Mouse (Mus musculus) adrenal gland, postnatal 14 days (tissue): Measurements from ENCODE around the gene Bbox1. TPM values are rescaled to one million over a fixed set of nuclear protein-coding genes. Genes with fewer than 3 reads are reported as not detected.
A peak's percentile ranks its signal among the peaks of the same experiment; 100 is the strongest.

Source experiments
- DNase-seq: peaks from one replicate; pipeline ENCODE4 v3.0.0; 2021; ENCODE audit warnings: mixed read lengths
- long read RNA-seq, 2 experiments: library from polyadenylated mRNA; stranded (forward); transcript quantifications; one replicate each; pipeline ENCODE4 v2.0.0; 2021
- total RNA-seq: library from RNA; stranded (reverse); gene quantifications from 2 replicates; pipeline ENCODE4 v1.2.3, GENCODE M21; 2021

The Bbox1 gene
- total RNA-seq: 0.30 and 8.9 TPM in 2 replicates
- long read RNA-seq, experiment 1: 0 reads
- long read RNA-seq, experiment 2, full-length matches to known transcripts: 8 of 12 reads
- long read RNA-seq, experiment 2, partial matches to known transcripts: 0 of 12 reads
- long read RNA-seq, experiment 2, other reads (novel, unspliced or antisense): 4 of 12 reads

DNA sequence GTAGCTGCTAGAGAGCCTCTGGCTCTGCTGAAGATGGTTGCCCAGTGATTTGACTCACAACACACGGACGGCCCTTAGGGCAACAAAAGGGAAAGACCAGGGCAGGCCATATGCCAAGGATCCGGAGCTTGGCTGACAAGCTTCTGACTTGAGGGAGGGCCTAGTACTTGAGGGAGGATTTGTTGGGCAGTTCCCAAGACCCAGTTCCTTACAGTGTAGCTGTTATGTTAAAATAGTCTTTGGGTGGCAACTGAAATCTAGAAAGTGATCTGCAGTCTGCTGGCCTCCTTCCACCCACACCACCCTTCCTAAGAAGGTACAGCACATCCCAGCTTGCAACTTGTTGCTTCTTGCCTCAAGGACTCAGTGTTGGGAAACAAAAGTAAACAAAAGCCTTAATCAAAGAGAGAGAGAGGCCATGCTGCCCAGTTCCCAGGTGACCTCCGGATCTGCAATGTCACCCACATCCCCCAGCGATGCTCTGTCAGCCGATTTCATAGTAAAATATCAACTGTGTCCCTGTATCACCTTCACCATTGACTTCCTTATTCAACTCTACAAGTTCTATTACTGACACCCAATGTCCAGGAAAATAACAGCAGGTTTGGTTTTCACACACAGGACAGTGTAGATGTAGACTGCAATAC is at the start of gene Bbox1:
TSS of gene Bbox1 (minus strand) at position 52 of the 647 bp plus-strand sequence.
- peak; percentile 31 for DNase-seq

- no peak for DNase-seq
Measured at GRCm38 (mm10) chr2:110363855-110364254, 49.5 kb upstream of the Bbox1 start.

- DNase-seq: peak; percentile 42
Measured at GRCm38 (mm10) chr2:110362432-110363283, 48.3 kb upstream of the Bbox1 start, which contains the start of gene Fibin. TSS of gene Fibin (minus strand) at chr2:110363183.

DNA sequence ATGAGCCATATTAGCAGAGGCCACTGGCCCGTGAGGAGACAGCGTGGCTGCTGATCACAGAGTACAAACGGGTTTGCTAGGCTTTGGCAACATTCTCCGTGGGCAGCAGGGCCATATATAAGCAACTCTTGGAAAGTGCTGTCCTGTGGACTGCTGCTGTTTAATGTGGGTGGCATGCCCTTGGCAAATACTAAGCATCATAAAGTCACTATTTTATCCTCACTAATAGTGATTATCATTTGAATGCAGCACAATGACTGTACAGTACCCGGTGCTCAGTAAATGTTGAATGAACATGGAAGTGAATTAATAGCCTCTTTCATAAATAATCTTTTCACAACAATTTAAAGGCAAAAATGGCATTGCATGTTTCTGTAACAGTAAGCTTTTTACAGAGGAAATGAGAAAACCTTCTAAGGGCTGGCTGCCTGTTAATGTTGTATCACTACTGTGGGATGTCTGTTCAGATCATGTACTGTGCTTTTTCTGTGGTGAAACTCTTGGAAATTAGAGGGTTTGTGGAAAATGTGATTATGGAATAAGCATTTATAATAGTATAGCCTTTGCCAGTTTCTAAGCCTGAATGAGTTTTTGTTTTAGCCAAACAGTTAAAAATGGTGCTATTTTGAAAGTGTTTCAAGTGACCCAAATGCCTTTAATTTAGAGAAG is 39.1 kb upstream of the Bbox1 start:
- DNase-seq: no peak

DNA sequence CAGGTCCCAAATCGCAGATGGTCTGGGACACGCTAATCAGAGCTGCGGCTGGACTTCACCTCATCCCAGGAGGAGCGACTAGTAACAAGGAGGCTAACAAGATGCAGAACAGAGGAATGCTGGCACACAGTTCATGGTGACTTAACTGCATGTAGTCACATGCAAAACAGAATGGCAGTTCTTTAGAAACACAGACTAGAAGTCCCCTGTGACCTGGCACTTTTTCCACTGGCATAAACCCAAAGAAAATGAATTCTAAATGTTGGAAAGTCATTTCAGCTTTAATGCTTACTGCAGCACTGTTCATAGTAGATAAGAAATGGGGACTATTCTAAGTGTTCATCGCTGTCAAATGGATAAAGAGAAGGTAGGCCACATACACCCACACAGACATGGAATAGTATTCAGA is 37.5 kb upstream of the Bbox1 start:
- DNase-seq: no peak

- DNase-seq: no peak
Measured at GRCm38 (mm10) chr2:110351406-110351805, 37.0 kb upstream of the Bbox1 start.

DNA sequence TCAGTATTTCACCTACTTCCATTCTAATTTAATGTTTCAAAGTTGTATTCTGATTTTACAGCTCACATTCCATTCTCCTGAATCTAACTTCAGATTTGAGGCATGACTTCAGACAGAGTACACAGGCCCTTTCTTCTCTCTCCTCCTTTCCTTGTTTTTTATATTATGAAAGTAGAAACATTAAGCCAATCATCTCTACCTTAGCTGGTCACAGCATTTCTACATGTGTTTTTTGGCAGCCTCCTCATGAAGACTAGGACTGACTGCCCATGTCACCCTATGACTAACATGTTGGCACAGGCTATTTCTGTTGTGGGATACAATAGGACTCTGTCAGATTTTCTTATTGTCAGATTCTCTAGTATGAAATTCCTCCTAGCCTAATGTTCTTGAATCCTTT is 14.6 kb upstream of the Bbox1 start:
- DNase-seq: no peak

DNA sequence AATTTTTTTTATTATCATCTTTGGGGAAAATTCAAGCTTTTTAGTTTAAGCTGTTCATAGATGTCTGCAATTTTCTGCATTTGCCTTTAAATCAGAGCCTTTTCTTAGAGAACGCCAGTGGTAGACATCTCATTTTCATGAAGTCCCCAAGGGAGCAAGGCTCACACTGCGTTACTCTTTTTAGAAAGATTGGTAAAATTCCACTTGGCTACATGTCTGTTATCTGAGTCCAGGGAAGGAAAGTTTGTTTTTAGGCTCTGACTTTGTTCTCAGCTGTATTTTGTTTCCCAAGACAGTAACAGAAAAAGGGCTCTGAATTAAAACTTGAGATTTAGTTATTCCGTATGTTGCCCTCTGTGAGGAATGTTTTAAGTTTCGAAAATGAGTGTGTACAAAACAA is 5.6 kb upstream of the Bbox1 start:
- DNase-seq: no peak

GRCm38 (mm10) chr2:110319266-110319665 is 4.9 kb upstream of the Bbox1 start:
- DNase-seq: no peak

DNA sequence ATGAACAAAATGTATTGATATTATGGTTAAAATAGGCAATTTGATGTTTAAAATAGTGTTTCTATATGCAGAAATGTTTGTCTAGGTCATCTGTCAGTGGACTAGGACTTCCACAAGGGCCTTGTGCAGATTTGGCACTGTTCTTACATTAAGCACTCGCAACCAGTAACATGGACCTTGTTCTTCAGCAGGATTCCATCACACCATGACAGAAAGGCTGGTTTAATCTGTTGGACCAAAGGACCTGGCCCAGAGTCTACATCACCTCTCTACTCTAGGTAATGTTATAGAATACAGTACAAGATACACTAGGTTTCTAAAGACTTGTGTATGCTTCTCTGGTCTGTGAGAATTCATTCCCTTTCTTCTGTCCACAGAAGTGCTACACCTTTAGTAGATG is 4.4 kb upstream of the Bbox1 start:
- DNase-seq: no peak

- DNase-seq: no peak
Measured at GRCm38 (mm10) chr2:110316116-110316883, 1.9 kb upstream of the Bbox1 start.

GRCm38 (mm10) chr2:110314074-110314473 is 286 bp downstream of the Bbox1 start:
- no peak for DNase-seq

- no peak for DNase-seq
Measured at GRCm38 (mm10) chr2:110313305-110313824, 995 bp downstream of the Bbox1 start.

GRCm38 (mm10) chr2:110305358-110306283 is 8.7 kb downstream of the Bbox1 start:
- no peak for DNase-seq

DNA sequence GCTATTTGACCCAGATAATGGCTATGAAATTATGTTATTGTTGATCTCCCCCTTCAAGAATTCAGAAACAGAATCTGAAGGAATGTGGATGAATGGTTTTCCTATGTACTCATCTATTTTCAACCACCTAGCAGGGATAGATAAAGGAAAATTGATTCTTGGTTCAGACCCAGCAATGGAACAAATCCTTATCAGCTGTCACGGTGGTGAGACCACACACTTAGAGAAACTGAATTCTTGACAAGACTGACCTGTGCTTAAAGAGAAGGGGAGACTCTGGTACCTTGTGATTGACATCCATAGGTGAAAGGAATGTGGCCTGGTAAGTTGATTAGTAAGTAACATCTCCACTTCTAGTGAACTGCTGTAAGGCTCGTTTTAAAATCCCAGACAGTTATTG is 12.1 kb downstream of the Bbox1 start:
- DNase-seq: no peak

- no peak for DNase-seq
Measured at GRCm38 (mm10) chr2:110301314-110301713, 13.0 kb downstream of the Bbox1 start.

DNA sequence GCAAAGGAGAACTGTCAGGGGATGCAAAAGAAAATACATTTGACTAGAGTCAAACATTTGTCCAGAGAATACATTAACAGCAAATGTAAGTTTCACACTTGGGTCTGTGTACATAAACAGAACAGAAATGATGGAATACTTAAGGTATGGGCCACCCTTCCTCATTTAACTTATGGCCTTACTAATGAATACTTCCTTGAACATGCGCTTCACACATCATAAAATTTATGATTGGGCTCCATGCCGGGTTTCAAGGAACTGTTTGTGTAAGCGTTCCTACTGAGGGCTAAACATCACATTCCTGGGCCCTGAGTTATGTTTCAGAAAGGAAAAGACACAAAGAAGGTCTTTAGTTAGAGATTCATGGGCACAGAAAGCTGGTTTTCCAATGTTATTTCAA is 19.4 kb downstream of the Bbox1 start:
- no peak for DNase-seq

- DNase-seq: no peak
Measured at GRCm38 (mm10) chr2:110287959-110288358, 26.4 kb downstream of the Bbox1 start.

- DNase-seq: no peak
Measured at GRCm38 (mm10) chr2:110285829-110286504, 28.4 kb downstream of the Bbox1 start.

DNA sequence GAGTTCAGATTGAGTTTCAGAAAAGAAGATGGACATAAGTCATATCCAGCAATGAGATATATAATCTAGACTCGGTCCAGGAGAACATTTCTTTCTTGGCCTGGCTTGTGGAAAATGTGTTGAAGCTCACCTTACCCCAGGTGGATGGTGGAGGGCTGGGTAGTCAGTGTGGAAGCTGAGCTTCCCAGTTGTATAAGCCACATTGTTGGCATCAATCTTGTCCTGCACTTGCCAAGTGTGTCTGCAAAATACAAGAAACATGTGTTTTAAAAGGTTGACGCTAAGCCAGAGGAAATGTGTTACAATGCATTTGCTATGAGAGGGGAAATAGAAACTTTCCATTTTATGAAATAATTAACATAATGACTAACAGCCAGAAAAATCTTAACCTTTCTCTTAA is 38.9 kb downstream of the Bbox1 start:
- no peak for DNase-seq
